Mouse (Mus musculus) heart, postnatal 0 days (tissue): ENCODE results near the gene Il25.

ENCODE experiments used
- CTCF ChIP-seq: IDR thresholded peaks from 2 replicates; pipeline ENCODE4 v1.5.1; 2016; ENCODE audit warnings: antibody characterized with exemption, control low read depth, low read depth
- EP300 ChIP-seq: IDR thresholded peaks from 2 replicates; pipeline ENCODE4 v1.6.1; 2016; ENCODE audit warnings: antibody characterized with exemption, low read depth

DNA sequence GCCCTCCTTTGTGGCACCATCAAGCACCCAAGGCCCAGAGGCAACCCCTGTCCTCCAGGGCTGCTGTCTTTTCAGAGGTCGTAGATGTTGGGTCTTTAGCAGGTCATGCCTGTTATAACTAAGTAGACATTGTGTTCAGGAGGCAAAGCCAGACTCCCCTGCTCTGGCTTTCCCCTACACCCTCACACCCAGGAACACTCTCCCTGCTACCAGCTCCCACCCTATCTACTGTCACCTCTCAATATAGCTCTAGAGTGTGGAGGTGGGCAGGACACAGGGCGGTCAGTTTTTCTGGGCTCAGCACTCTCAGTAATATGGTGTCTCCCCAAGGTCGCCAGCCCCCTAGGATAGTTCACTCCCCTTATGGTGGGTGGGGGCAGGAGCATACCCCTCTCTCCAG, 35.4 kb downstream of the Il25 start:
- no peak for TF ChIP-seq CTCF
- TF ChIP-seq EP300, result no peak
